Mouse (Mus musculus): ENCODE data around the gene Foxi1.

- TF ChIP-seq CTCF (IDR thresholded peaks at IDR 0.05; ENCODE audit: control insufficient read depth, insufficient read depth, insufficient replicate concordance, low read depth, low read length) (no peak), POLR2A (IDR thresholded peaks at IDR 0.05; ENCODE audit: control insufficient read depth, low read depth, low read length) (no peak)
These were observed 38.4 kb downstream of the Foxi1 start for GRCm38 (mm10) chr11:34169464-34169894.
